Mouse (Mus musculus) CH12.LX (cell line): ENCODE measurements around the gene Rer1.

Source experiments
- CTCF ChIP-seq, 2 experiments: IDR thresholded peaks in 1 of 2; conservative IDR thresholded peaks in 1 of 2; 2 replicates each; pipeline ENCODE4 v1.5.1; 2011 to 2012; ENCODE audit warnings: low read depth in 2 of 2, low read length in 2 of 2, improper control_type of control experiment in 1 of 2, inconsistent platforms in 1 of 2, mild to moderate bottlenecking in 1 of 2, moderate library complexity in 1 of 2
- E2F4 ChIP-seq: IDR thresholded peaks from 2 replicates; pipeline ENCODE4 v1.6.1; 2011; ENCODE audit warnings: low read depth, low read length, improper control_type of control experiment; ENCODE audit not compliant: insufficient replicate concordance
- EP300 ChIP-seq: IDR thresholded peaks from 2 replicates; pipeline ENCODE4 v1.6.1; 2011; ENCODE audit warnings: low read length, improper control_type of control experiment
- GABPA ChIP-seq: IDR thresholded peaks from 2 replicates; pipeline ENCODE4 v1.6.1; 2012; ENCODE audit warnings: low read depth, low read length, improper control_type of control experiment, inconsistent platforms; ENCODE audit not compliant: insufficient replicate concordance
- JUND ChIP-seq: conservative IDR thresholded peaks from 2 replicates; pipeline ENCODE4 v1.6.1; 2011; ENCODE audit warnings: low read depth, low read length, improper control_type of control experiment
- MEF2A ChIP-seq: IDR thresholded peaks from 2 replicates; pipeline ENCODE4 v1.6.1; 2014; ENCODE audit warnings: low read depth, mild to moderate bottlenecking, inconsistent platforms, low read length, improper control_type of control experiment, borderline replicate concordance
- POLR2A ChIP-seq: IDR thresholded peaks from 2 replicates; pipeline ENCODE4 v1.6.1; 2011; ENCODE audit warnings: low read depth, mild to moderate bottlenecking, improper control_type of control experiment, low read length
- RAD21 ChIP-seq: IDR thresholded peaks from 2 replicates; pipeline ENCODE4 v1.6.1; 2011; ENCODE audit warnings: low read depth, mild to moderate bottlenecking, low read length, improper control_type of control experiment, moderate library complexity
- USF2 ChIP-seq: conservative IDR thresholded peaks from 2 replicates; pipeline ENCODE4 v1.6.1; 2011; ENCODE audit warnings: low read depth, low read length, improper control_type of control experiment
- ZC3H11A ChIP-seq: IDR thresholded peaks from 2 replicates; pipeline ENCODE4 v1.6.1; 2012; ENCODE audit warnings: low read depth, mild to moderate bottlenecking, inconsistent platforms, low read length, improper control_type of control experiment

GRCm38 (mm10) chr4:155133658-155134417 lies 47.7 kb upstream of the Rer1 start:
- TF ChIP-seq E2F4 (no peak), MEF2A (no peak), GABPA (no peak), EP300 (no peak), CTCF (conservative IDR thresholded peaks at IDR 0.05 in 1 of 2, IDR thresholded peaks at IDR 0.05 in 1 of 2; ENCODE audit: low read depth in 2 of 2, low read length in 2 of 2) (no peak), JUND (no peak), POLR2A (no peak), USF2 (no peak), ZC3H11A (no peak), RAD21 (no peak)
